Mouse (Mus musculus): ENCODE results near the gene Dbi. TPM values are rescaled to one million over a fixed set of nuclear protein-coding genes. Genes with fewer than 3 reads are reported as not detected.

The Dbi gene
- total RNA-seq, 1 experiment from 2014 or later, result 29.0 TPM

GRCm38 (mm10) chr1:120066159-120066558, 54.7 kb downstream of the Dbi start:
- ATAC-seq (ENCODE audit: extremely low read depth, insufficient number of reproducible peaks, low FRiP score, poor library complexity, severe bottlenecking), result no peak

- no peak for ATAC-seq (ENCODE audit: extremely low read depth, insufficient number of reproducible peaks, low FRiP score, poor library complexity, severe bottlenecking)
These were observed 56.7 kb downstream of the Dbi start for GRCm38 (mm10) chr1:120064036-120064682.

Other genes starting within 250 kb of the Dbi start
- 2.7 and 2.8 TPM in 2 replicates for gene Tmem177, start 207.9 kb downstream of the Dbi start, total RNA-seq (2017)
- not detected in 2 replicates for gene Cfap221, start 123.8 kb downstream of the Dbi start, total RNA-seq (2017)
- not detected in 2 replicates for gene Sctr, start 114.2 kb downstream of the Dbi start, total RNA-seq (2017)
- gene Tmem37, start 47.0 kb downstream of the Dbi start, total RNA-seq (2017), result not detected in 2 replicates
- gene 3110009E18Rik, start 109 bp upstream of the Dbi start, total RNA-seq (2017), result 5.1 and 5.5 TPM in 2 replicates
- 0.58 and 1.1 TPM in 2 replicates for gene Steap3, start 151.6 kb upstream of the Dbi start, total RNA-seq (2017)
- gene C1ql2, start 219.5 kb upstream of the Dbi start, total RNA-seq (2017), result not detected in 2 replicates

Data from neutrophil, adult 5-6 weeks (primary cell).